Mouse (Mus musculus): Measurements from ENCODE around the gene Sgpl1.

The Sgpl1 gene

DNA sequence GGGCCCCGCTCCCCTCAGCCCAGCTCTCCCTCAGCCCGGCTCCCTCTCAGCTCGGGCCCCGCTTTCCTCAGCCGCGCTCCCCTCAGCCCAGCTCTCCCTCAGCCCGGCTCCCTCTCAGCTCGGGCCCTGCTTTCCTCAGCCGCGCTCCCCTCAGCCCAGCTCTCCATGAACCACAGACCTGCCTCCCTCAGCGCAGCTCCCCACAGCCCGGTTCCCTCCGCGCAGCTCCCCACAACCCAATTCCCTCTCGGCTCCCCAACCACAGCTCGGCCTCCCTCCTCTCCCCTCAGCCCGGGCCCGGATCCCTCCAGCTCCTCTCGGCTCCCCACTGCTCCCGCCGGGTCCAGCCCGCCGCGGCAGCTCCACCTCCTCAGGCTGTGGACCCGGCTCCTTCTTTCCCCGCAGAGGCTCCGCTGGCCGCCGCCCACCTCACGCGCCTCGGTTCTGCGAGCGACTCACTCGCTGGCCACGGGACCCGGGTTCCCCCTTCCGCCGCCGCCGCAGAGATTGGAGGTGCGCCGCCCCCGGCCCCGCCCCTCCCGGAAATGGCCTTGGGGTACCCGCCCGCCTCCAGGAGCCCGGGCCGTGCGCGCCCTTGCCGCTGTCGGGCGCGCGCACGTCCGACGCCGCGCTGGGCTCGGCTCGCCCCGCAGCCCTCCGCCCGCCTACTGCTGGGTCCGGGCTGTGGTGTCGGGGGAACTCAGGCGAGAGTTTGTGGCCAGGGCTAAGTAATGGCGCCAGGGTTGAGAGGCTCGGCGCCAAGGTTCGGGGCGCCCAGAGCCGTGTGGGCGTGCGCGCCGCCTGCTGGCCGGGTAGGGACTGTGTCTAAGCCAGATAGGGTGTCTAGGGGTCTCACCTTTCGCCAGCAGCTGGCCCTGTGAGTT is at the start of gene Sgpl1:
Gene Sgpl1, minus strand, starts transcription at position 547 of the 884 bp plus-strand sequence.
- peak; percentile 89 for DNase-seq

- no peak for DNase-seq
These were observed 48.3 kb upstream of the Sgpl1 start for GRCm38 (mm10) chr10:61195718-61196291.

DNA sequence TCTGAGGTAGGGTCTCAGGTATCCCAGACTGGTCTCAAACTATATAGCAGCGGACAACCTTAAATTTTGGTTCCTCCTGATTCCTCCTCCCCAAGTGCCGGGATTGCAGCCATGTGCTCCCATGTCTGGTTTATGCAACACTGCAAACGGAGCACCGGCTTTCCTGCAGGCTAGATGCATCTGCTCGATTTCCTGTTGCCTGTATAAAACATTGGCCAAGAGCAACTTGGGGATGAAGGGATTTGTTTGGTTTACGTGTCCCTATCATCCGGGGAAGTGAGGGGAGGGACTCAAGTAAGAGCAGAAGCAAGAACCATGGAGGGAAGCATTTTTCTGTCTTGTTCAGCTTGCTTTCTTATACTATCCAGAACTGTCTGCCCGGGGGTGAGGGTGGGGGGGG is 47.7 kb upstream of the Sgpl1 start:
- no peak for DNase-seq

- no peak for DNase-seq
These were observed 47.1 kb upstream of the Sgpl1 start for GRCm38 (mm10) chr10:61194611-61195010.

DNA sequence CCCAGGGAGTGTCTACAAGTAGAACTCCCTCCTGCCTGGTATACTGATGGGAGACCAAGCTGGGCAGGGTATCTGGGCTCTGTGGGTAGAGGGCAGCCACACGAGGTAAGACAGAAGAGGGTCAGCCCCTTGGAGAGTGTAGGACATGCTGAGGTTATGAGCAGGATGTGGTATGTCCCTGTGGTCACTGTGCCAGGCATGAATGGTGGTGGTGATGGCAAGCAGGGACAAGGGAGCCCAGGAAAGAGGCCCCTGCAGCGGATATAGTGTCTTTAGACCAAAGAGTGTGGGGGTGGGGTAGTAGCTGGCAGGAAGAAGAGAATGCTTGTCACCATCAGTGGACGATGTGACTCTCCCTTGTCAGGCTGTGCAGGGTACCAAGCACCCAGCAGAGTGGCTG is 40.5 kb upstream of the Sgpl1 start:
- DNase-seq, result no peak

GRCm38 (mm10) chr10:61187001-61187400 is 39.5 kb upstream of the Sgpl1 start:
- DNase-seq, result no peak

DNA sequence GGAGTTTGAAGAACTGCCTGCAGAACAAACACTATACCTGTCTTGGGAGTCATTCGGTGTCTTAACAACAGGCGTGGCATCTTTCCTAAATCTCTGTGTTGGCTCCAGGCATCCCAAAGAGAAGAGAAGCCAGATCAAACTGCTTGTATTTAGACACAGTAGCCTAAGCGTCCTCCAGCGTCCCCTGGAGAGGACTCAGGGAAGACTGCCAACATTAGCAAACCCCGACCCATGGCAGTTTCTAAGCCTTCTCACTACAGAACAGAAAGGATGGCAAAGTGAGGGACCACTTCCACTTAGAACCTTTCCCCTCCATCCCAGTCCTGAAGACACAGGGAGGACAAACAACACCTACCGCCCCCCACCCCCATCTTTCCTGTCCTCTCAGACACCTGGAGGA is 32.4 kb upstream of the Sgpl1 start:
- DNase-seq, result no peak

GRCm38 (mm10) chr10:61178687-61179086 is 31.2 kb upstream of the Sgpl1 start:
- no peak for DNase-seq

- DNase-seq, result no peak
These were observed 30.2 kb upstream of the Sgpl1 start for GRCm38 (mm10) chr10:61177751-61178150.

GRCm38 (mm10) chr10:61176221-61176790 is 28.8 kb upstream of the Sgpl1 start:
- no peak for DNase-seq

DNA sequence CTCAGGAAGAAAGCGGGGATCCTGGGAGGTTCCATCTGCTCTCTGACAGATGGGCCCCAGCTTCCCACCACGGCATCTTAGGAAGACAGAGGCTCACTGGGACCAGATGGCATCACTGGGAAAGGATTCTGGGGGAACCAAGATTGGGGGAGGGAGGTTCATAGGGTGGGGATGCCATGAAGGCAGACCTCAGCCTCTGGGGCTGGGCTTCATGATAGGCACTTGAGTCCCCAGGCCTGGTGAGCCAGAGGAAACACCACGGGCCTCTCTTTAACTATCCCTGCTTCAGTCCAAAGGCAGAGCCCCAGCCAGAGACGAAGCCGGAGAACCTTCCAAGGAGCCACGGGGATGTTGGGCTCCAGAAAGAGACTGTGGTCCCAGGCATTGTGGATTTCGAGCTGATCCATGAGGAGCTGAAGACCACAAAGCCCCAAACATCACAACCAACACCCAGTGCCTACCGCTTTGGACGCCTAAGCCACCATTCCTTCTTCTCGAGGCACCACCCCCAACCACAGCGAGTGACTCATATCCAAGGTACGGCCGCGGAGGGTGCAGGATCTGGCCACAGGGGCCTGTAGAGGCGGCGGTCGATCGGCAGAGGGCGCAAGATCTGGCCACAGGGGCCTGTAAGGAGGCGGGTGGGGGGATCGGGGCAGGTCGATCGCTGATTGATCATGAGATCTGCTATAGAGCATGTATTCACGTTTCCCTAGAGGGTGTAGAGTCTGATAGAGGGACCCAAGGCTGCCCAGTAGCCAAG is 28.1 kb upstream of the Sgpl1 start:
- peak; percentile 25 for DNase-seq

DNA sequence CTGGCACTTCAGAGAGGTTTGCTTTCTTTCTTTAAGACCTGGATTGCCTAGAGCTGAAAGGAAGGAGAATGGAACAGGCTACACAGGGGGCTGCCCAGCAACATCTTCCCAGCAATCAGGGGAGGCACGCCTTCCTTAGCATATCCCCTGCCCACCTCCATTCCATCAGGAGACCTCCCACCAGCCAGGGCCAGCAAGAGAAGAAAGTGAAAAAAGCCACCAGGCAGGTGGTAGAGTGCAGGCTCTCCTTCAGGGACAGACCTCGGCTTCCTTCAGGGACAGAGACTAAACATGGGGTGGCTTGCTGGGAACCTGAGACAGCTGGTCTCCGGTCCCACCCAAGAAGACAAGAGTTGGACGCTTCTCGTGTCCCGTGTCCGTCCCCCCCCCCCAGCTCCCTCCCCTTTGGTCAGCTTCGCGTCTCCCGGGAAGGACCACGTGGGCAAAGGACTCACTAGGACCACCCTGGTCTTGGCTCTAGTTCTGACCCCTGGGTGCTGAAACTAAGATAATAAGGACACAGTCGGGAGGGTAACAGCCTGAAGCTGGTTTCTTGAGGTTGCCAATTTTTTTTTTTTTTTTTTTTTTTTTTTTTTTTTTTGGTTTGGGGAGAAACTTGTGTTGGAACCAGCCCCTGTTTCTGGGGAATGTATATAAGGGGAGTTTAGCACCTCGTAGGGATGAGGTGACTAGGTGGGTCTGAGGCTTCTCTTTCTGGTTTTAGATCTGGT is 27.4 kb upstream of the Sgpl1 start:
- DNase-seq, result no peak

- DNase-seq, result no peak
These were observed 25.0 kb upstream of the Sgpl1 start for GRCm38 (mm10) chr10:61172496-61172895.

DNA sequence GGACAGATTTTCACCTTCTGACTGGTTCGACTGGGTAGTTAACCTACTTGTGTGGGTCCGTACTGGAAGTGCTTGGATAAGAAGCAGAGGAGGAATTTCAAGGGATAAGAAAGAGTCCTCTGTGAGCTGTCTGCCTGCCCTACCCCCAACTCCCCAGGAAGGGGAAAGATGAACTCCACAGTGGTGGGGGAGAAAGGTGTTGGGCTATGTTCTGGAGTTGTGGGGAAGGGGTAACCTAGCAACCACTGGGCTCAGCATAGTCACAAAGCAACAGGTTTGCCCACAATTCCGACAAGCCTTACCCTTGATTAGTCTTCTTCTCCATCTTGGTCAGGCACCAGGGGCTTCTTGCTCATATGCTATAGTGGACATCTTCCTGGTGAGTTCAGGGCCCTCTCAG is 24.2 kb upstream of the Sgpl1 start, which contains the start of gene Tbata:
Gene Tbata, plus strand, starts transcription at position 301 of the 400 bp plus-strand sequence.
- DNase-seq, result no peak

DNA sequence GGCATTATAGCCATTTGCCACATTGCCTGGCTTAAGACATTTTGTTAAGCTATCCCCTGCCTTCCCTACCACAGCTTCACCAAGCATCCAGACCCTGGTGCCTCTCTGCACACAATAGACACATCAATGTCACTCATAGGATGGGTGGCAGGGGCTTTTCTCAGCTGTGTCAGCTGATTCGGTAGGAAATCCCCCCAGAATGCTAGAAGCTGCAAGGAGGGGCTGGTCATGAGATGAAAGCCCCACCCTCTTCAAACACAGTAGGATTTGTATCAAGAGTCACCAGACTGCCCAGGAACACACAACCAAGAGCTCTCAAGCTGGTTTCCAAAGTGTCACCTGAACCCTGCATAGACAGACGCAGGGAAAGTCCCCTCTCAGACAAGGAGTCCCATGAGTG is 20.9 kb upstream of the Sgpl1 start:
- DNase-seq, result no peak

DNA sequence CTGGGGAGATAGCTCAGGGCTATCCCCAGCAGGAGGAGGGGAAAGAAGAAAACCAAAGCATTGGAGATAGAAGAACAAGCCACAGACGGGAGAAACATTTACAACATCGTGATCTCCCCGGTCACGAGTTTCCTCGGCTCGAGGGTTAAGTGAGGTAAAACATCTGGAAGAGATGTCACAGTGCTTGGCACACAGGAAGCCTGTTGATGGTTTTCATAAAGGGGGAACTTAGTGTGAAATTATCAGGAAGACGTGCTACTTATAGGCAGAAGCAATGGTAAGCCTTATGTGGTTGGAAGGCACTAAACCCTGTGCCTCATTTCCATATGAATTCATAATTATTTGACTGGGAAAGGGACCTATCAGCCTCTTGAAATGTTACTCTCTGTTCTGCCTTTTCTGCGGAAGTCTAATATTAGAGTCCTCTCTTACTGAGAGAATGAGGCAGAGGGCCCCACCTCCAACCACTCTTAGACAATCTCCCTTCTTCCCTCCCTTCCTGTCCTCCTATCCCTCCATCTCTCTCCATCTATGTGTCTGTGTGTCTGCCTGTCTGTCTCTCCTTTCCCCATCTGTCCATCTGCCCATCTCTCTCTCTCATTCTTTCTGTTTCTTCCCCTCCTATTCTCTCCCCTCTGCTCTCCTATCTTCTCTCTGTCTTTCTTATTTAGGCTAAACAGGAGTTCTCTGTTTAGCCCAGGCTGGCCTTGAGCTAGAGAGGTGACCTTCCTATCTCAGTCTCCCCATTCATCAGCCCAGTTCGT is 20.0 kb upstream of the Sgpl1 start:
- no peak for DNase-seq

- no peak for DNase-seq
These were observed 14.9 kb upstream of the Sgpl1 start for GRCm38 (mm10) chr10:61162366-61162765.

- DNase-seq, result no peak
These were observed 13.2 kb upstream of the Sgpl1 start for GRCm38 (mm10) chr10:61160671-61161070.

GRCm38 (mm10) chr10:61160089-61160488 is 12.6 kb upstream of the Sgpl1 start:
- DNase-seq, result no peak

DNA sequence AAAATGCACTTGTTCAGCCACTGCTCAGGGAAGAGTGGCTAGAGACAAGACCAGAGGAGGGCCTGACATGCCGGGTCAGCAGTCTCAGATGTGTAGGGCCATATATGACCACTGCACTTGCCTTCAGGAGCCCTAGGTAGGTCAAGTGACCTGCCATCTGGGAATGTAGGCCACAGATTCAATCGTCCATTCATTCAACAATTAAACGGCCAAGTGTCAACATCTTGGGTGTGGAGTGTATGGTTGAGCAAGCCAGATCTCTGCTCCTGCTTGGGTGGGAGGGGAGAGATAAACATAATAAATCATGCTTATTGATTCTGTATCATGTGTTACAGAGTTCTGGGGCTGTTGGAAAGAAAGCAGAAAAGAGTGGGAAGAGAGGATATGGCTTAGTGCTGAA is 11.1 kb upstream of the Sgpl1 start:
- DNase-seq, result no peak

DNA sequence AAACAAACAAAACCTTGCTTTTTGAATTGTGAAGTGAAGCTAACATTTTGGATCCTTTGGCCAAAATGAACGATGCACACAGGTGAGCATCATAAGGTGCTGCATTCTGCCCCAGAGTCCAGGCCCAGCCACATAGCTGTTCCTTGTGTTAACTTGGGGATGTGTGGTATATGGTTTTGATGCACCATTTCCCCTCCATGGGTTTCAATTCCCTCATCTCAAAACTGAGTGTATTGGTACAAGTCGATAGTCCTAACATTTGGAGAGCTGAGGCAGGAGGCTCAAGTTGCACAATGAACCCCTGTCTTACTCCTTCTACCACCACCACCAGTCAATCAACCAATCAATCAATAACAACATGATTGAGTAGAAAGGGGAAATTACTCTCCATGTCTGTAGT is 8.9 kb upstream of the Sgpl1 start:
- DNase-seq, result no peak

GRCm38 (mm10) chr10:61155611-61156010 is 8.1 kb upstream of the Sgpl1 start:
- no peak for DNase-seq

Data from thymus, postnatal 25 days (tissue).